Mouse (Mus musculus): ENCODE measurements around the gene Cldn15. TPM values are rescaled to one million over a fixed set of nuclear protein-coding genes. Genes with fewer than 3 reads are reported as not detected.

The Cldn15 gene
- polyA plus RNA-seq, 1 experiment from 2014 or later: 0.25 TPM

GRCm38 (mm10) chr5:136988420-136988819, 22.0 kb downstream of the Cldn15 start:
- Histone ChIP-seq H3K4me2 (ENCODE audit: low read depth, low read length) (peak overlapping the region; percentile 91), H3K27me3 (ENCODE audit: control insufficient read depth, insufficient read depth, low read length) (no peaks in the 10 kb centered on the region), H3K27ac (replicated peaks; ENCODE audit: low read depth, low read length) (no peak overlapping the region), H3K9ac (replicated peaks; ENCODE audit: low read length) (peak overlapping the region; percentile 97), H3K36me3 (replicated peaks; ENCODE audit: control insufficient read depth, insufficient read depth, low read depth, low read length) (peaks cover 13% of the 10 kb centered on the region), H3K4me1 (ENCODE audit: control insufficient read depth, insufficient read depth, low read length) (no peaks in the 10 kb centered on the region), H3K9me3 (replicated peaks; ENCODE audit: control insufficient read depth, low read length) (no peaks in the 10 kb centered on the region), H3K4me3 (ENCODE audit: low read depth, low read length) (peak overlapping the region; percentile 91)
- ATAC-seq (replicated peaks; ENCODE audit: insufficient number of reproducible peaks, low FRiP score, low TSS enrichment, low read depth) (no peak), DNase-seq (ENCODE audit: low spot score) (no peak)
- 81% methylated on average over 7 of the region's 7 CpGs for whole genome bisulfite sequencing

DNA sequence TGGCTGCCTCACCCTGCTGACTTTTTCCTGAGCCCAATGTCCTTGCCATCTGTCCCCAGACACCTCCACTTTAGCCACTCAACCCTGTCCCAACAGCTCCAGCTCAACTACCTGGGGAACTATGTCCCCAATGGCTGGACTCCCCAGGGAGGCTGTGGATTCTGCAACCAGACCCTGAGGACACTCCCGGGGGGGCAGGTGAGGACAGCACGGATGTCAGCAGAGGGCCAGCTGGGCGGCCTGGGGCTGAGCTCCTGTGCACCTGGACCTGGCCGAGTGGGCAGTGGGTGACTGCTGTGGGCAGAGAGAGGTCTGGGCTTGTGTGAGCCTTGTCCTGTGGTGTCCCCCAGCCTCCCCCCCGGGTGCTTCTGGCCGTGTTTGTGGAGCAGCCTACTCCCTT, 23.4 kb downstream of the Cldn15 start:
- no peak for ATAC-seq (replicated peaks; ENCODE audit: insufficient number of reproducible peaks, low FRiP score, low TSS enrichment, low read depth)
- Histone ChIP-seq H3K4me3 (ENCODE audit: low read depth, low read length) (no peak overlapping the region), H3K9ac (replicated peaks; ENCODE audit: low read length) (no peak overlapping the region), H3K4me1 (ENCODE audit: control insufficient read depth, insufficient read depth, low read length) (no peaks in the 10 kb centered on the region), H3K4me2 (ENCODE audit: low read depth, low read length) (no peak overlapping the region), H3K9me3 (replicated peaks; ENCODE audit: control insufficient read depth, low read length) (no peaks in the 10 kb centered on the region), H3K27ac (replicated peaks; ENCODE audit: low read depth, low read length) (no peak overlapping the region), H3K36me3 (replicated peaks; ENCODE audit: control insufficient read depth, insufficient read depth, low read depth, low read length) (peaks cover 18% of the 10 kb centered on the region), H3K27me3 (ENCODE audit: control insufficient read depth, insufficient read depth, low read length) (no peaks in the 10 kb centered on the region)
- WGBS: 97% methylated on average over 6 of the region's 6 CpGs
- DNase-seq (ENCODE audit: low spot score): no peak

GRCm38 (mm10) chr5:136999449-136999848, 33.0 kb downstream of the Cldn15 start:
- Histone ChIP-seq H3K4me1 (ENCODE audit: control insufficient read depth, insufficient read depth, low read length) (no peaks in the 10 kb centered on the region), H3K9me3 (replicated peaks; ENCODE audit: control insufficient read depth, low read length) (no peaks in the 10 kb centered on the region), H3K9ac (replicated peaks; ENCODE audit: low read length) (no peak overlapping the region), H3K27ac (replicated peaks; ENCODE audit: low read depth, low read length) (no peak overlapping the region), H3K27me3 (ENCODE audit: control insufficient read depth, insufficient read depth, low read length) (no peaks in the 10 kb centered on the region), H3K36me3 (replicated peaks; ENCODE audit: control insufficient read depth, insufficient read depth, low read depth, low read length) (peaks cover 8% of the 10 kb centered on the region; the same call in 1 of the 2 replicates), H3K4me3 (ENCODE audit: low read depth, low read length) (no peak overlapping the region), H3K4me2 (ENCODE audit: low read depth, low read length) (no peak overlapping the region)
- WGBS: 69% methylated on average over 4 of the region's 5 CpGs
- ATAC-seq (replicated peaks; ENCODE audit: insufficient number of reproducible peaks, low FRiP score, low TSS enrichment, low read depth) (no peak), DNase-seq (ENCODE audit: low spot score) (no peak)

DNA sequence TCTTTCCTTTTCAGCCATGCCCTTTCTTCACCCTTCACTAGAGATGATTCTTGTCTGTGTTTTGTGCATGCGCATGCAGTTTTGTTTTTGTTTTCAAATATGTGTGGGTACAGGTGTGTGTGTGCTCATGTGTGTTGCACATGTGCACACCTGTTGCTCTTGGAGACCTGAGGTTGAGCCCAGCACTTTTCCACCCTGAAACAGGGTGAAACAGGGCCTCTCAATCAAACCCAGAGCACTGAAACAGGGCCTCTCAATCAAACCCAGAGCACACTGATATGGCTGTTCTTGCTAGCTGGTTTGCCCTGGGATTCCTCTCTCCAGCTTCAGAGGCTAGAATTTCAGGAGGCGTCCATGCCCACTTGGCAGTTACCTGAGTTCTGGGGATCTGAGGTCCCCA, 34.2 kb downstream of the Cldn15 start:
- Histone ChIP-seq H3K4me2 (ENCODE audit: low read depth, low read length) (no peak overlapping the region), H3K27ac (replicated peaks; ENCODE audit: low read depth, low read length) (no peak overlapping the region), H3K9ac (replicated peaks; ENCODE audit: low read length) (no peak overlapping the region), H3K36me3 (replicated peaks; ENCODE audit: control insufficient read depth, insufficient read depth, low read depth, low read length) (no peaks in the 10 kb centered on the region), H3K9me3 (replicated peaks; ENCODE audit: control insufficient read depth, low read length) (no peaks in the 10 kb centered on the region), H3K27me3 (ENCODE audit: control insufficient read depth, insufficient read depth, low read length) (no peaks in the 10 kb centered on the region), H3K4me1 (ENCODE audit: control insufficient read depth, insufficient read depth, low read length) (no peaks in the 10 kb centered on the region), H3K4me3 (ENCODE audit: low read depth, low read length) (no peak overlapping the region)
- WGBS: 80% methylated on average over 2 of the region's 2 CpGs
- ATAC-seq (replicated peaks; ENCODE audit: insufficient number of reproducible peaks, low FRiP score, low TSS enrichment, low read depth) (no peak), DNase-seq (ENCODE audit: low spot score) (peak; percentile 26)

- Histone ChIP-seq H3K27ac (replicated peaks; ENCODE audit: low read depth, low read length) (no peak overlapping the region), H3K4me1 (ENCODE audit: control insufficient read depth, insufficient read depth, low read length) (no peaks in the 10 kb centered on the region), H3K9ac (replicated peaks; ENCODE audit: low read length) (no peak overlapping the region), H3K4me3 (ENCODE audit: low read depth, low read length) (no peak overlapping the region), H3K9me3 (replicated peaks; ENCODE audit: control insufficient read depth, low read length) (no peaks in the 10 kb centered on the region), H3K4me2 (ENCODE audit: low read depth, low read length) (no peak overlapping the region), H3K27me3 (ENCODE audit: control insufficient read depth, insufficient read depth, low read length) (no peaks in the 10 kb centered on the region), H3K36me3 (replicated peaks; ENCODE audit: control insufficient read depth, insufficient read depth, low read depth, low read length) (no peaks in the 10 kb centered on the region)
- DNase-seq (ENCODE audit: low spot score): no peak
- 66% methylated on average over 8 of the region's 8 CpGs for WGBS
- no peak for ATAC-seq (replicated peaks; ENCODE audit: insufficient number of reproducible peaks, low FRiP score, low TSS enrichment, low read depth)
Observed at GRCm38 (mm10) chr5:137007276-137007675, 40.9 kb downstream of the Cldn15 start.

DNA sequence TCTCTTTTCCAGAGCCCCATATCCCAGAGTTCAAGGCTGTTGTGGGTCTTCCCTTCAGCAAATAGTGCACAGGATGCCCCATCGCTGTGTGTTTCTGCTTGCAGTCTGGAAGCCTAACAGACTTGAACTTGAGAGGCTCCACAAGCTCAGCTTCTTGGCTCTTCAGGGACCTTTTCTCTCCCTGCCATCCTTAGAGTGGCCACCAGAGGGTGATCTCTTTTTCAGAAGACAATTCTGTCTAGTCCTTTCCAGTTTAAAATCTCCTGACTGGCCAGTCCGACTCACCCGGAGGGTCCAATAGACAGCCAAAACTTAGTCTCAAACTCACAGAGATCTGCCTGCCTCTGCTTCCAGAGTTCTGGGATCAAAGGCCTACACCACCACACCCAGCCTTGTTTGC, 43.6 kb downstream of the Cldn15 start:
- Histone ChIP-seq H3K9ac (replicated peaks; ENCODE audit: low read length) (no peak overlapping the region), H3K4me1 (ENCODE audit: control insufficient read depth, insufficient read depth, low read length) (no peaks in the 10 kb centered on the region), H3K36me3 (replicated peaks; ENCODE audit: control insufficient read depth, insufficient read depth, low read depth, low read length) (no peaks in the 10 kb centered on the region), H3K27me3 (ENCODE audit: control insufficient read depth, insufficient read depth, low read length) (no peaks in the 10 kb centered on the region), H3K4me3 (ENCODE audit: low read depth, low read length) (no peak overlapping the region), H3K27ac (replicated peaks; ENCODE audit: low read depth, low read length) (no peak overlapping the region), H3K9me3 (replicated peaks; ENCODE audit: control insufficient read depth, low read length) (no peaks in the 10 kb centered on the region), H3K4me2 (ENCODE audit: low read depth, low read length) (no peak overlapping the region)
- ATAC-seq (replicated peaks; ENCODE audit: insufficient number of reproducible peaks, low FRiP score, low TSS enrichment, low read depth): no peak
- WGBS: 46% methylated on average over 3 of the region's 3 CpGs
- DNase-seq (ENCODE audit: low spot score): peak; percentile 75

GRCm38 (mm10) chr5:137012401-137012950, 46.1 kb downstream of the Cldn15 start:
- no peak for DNase-seq (ENCODE audit: low spot score)
- H3K9me3 ChIP-seq (replicated peaks; ENCODE audit: control insufficient read depth, low read length): no peaks in the 10 kb centered on the region
- no peak overlapping the region for H3K9ac ChIP-seq (replicated peaks; ENCODE audit: low read length)
- H3K4me2 ChIP-seq (ENCODE audit: low read depth, low read length): no peak overlapping the region
- H3K4me1 ChIP-seq (ENCODE audit: control insufficient read depth, insufficient read depth, low read length): no peaks in the 10 kb centered on the region
- no peak overlapping the region for H3K27ac ChIP-seq (replicated peaks; ENCODE audit: low read depth, low read length)
- H3K36me3 ChIP-seq (replicated peaks; ENCODE audit: control insufficient read depth, insufficient read depth, low read depth, low read length): no peaks in the 10 kb centered on the region
- no peak overlapping the region for H3K4me3 ChIP-seq (ENCODE audit: low read depth, low read length)
- no peak for ATAC-seq (replicated peaks; ENCODE audit: insufficient number of reproducible peaks, low FRiP score, low TSS enrichment, low read depth)
- 81% methylated on average over 15 of the region's 15 CpGs for WGBS
- no peaks in the 10 kb centered on the region for H3K27me3 ChIP-seq (ENCODE audit: control insufficient read depth, insufficient read depth, low read length)

DNA sequence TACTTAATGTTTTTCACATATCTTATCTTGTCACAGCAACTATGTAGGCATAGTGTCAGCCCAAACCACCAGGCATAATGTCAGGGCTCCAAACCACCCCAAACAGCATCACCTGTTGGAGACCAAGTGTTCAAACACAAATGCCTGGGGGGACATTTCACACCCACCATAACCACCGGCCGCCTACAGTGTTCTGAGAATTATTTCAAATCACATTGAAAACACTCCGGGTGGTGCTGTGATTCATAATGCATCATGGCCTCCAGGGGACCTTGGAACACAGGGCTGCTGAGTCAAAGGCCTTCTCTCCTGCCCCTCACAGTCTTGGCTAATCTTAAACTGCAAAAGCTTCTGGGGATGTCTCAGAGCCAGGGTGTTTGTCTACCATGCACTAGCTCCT, 49.5 kb downstream of the Cldn15 start:
- no peaks in the 10 kb centered on the region for H3K36me3 ChIP-seq (replicated peaks; ENCODE audit: control insufficient read depth, insufficient read depth, low read depth, low read length)
- 96% methylated on average over 3 of the region's 3 CpGs for WGBS
- DNase-seq (ENCODE audit: low spot score) (no peak), ATAC-seq (replicated peaks; ENCODE audit: insufficient number of reproducible peaks, low FRiP score, low TSS enrichment, low read depth) (no peak)
- H3K27me3 ChIP-seq (ENCODE audit: control insufficient read depth, insufficient read depth, low read length): no peaks in the 10 kb centered on the region
- no peak overlapping the region for H3K4me3 ChIP-seq (ENCODE audit: low read depth, low read length)
- H3K4me1 ChIP-seq (ENCODE audit: control insufficient read depth, insufficient read depth, low read length): no peaks in the 10 kb centered on the region
- no peaks in the 10 kb centered on the region for H3K9me3 ChIP-seq (replicated peaks; ENCODE audit: control insufficient read depth, low read length)
- no peak overlapping the region for H3K9ac ChIP-seq (replicated peaks; ENCODE audit: low read length)
- H3K27ac ChIP-seq (replicated peaks; ENCODE audit: low read depth, low read length): no peak overlapping the region
- no peak overlapping the region for H3K4me2 ChIP-seq (ENCODE audit: low read depth, low read length)
